Mouse (Mus musculus) intestine, embryonic 15.5 days (tissue): ENCODE measurements around the gene Il16. TPM values are rescaled to one million over a fixed set of nuclear protein-coding genes. Genes with fewer than 3 reads are reported as not detected.
"Not testable (repeated sequence)": the region's sequence is repeated elsewhere in the genome, so short reads cannot be mapped to it uniquely, and the experiment has no call there.

Source experiments
- ATAC-seq: fragments of 200-750 bp; cut with Nextera tagmentation; 2 replicates; pipeline ENCODE4 v1.8.0; 2017; ENCODE audit warnings: moderate TSS enrichment, moderate library complexity
- H3K27ac ChIP-seq: fragments of 300-500 bp; sonication (generic); 2 replicates; pipeline ENCODE4 v1.5.1; 2015; ENCODE audit warnings: mild to moderate bottlenecking, inconsistent platforms
- H3K27me3 ChIP-seq: fragments of 300-500 bp; sonication (generic); replicated peaks from 2 replicates; pipeline ENCODE4 v1.6.1; 2015; ENCODE audit warnings: inconsistent platforms
- H3K36me3 ChIP-seq: fragments of 300-500 bp; sonication (generic); 2 replicates; pipeline ENCODE4 v1.6.1; 2015; ENCODE audit warnings: inconsistent platforms
- H3K4me1 ChIP-seq: fragments of 300-500 bp; sonication (generic); replicated peaks from 2 replicates; pipeline ENCODE4 v1.6.1; 2015; ENCODE audit warnings: inconsistent platforms
- H3K4me2 ChIP-seq: fragments of 300-500 bp; sonication (generic); replicated peaks from 2 replicates; pipeline ENCODE4 v1.6.1; 2015; ENCODE audit warnings: mild to moderate bottlenecking, inconsistent platforms
- H3K4me3 ChIP-seq: fragments of 300-500 bp; sonication (generic); replicated peaks from 2 replicates; pipeline ENCODE4 v1.5.1; 2015; ENCODE audit warnings: inconsistent platforms
- H3K9ac ChIP-seq: fragments of 300-500 bp; sonication (generic); 2 replicates; pipeline ENCODE4 v1.6.1; 2015; ENCODE audit warnings: inconsistent platforms
- H3K9me3 ChIP-seq: fragments of 300-500 bp; sonication (generic); 2 replicates; pipeline ENCODE4 v1.6.1; 2016; ENCODE audit warnings: inconsistent platforms
- WGBS: fragments of 180-500 bp; shearing (Covaris S2); methylation state at CpG from one replicate; pipeline ENCODE4 v1.1.7; 2015; 5-methylcytosine and 5-hydroxymethylcytosine counted together
- polyA plus RNA-seq: library from polyadenylated mRNA; unstranded; fragments of >200 nt; fragmentation: Nextera tagmentation; extraction: Ambion mirVana; gene quantifications from 2 replicates; pipeline ENCODE4 v1.2.1, GENCODE M21; 2015

Il16 gene
- polyA plus RNA-seq, 1 experiment from 2014 or later: 4.5 TPM

- not testable (repeated sequence) for H3K9ac ChIP-seq, ATAC-seq, H3K4me3 ChIP-seq, H3K4me2 ChIP-seq, H3K27me3 ChIP-seq, H3K27ac ChIP-seq, H3K36me3 ChIP-seq, H3K9me3 ChIP-seq, H3K4me1 ChIP-seq
- 86% methylated on average over 10 of the region's 10 CpGs for WGBS
These were observed 33.8 kb downstream of the Il16 start for GRCm38 (mm10) chr7:83711676-83712259.

DNA sequence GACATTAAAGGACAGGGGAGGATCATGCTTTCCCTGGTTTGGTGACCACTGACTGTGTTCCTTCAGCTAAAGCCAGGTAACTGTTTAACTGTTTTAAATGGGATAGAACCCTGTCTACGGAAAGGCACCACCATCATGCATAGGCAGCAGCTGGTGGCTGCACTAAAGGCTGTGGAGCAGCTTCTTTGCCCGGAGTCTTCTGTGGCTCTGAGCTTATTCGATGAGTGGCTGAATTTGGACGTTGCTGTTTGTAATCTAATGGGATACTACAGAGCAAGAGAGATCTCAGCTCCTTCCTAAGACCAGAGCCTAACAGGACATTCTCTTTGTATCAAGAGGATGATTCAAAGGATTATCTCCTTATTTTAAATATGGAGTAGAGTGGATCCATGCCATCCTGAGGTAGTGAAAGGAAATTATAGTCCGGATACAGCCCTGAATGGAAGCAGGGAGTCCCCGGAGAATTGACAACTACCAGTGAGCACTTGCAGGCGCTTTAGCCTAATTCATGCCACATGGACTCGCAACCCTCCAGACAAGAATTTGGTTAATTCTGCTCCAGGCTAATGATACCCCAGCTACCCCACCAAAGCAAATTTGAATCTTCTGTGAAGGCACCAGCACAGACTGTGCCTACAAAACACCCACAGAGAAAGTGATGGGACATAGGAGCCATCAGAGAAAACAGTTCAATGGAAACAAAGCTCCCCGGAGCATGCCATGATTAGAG, 42.3 kb downstream of the Il16 start:
- no peak for ATAC-seq
- Histone ChIP-seq H3K9me3 (no peaks in the 10 kb centered on the region), H3K27me3 (no peaks in the 10 kb centered on the region), H3K4me3 (no peak overlapping the region), H3K9ac (no peak overlapping the region), H3K36me3 (no peaks in the 10 kb centered on the region), H3K4me2 (no peak overlapping the region), H3K27ac (no peak overlapping the region), H3K4me1 (no peaks in the 10 kb centered on the region)
- WGBS: 76% methylated on average over 9 of the region's 9 CpGs

- H3K9ac ChIP-seq: no peak overlapping the region
- no peaks in the 10 kb centered on the region for H3K4me1 ChIP-seq
- H3K27ac ChIP-seq: no peak overlapping the region
- ATAC-seq: no peak
- no peaks in the 10 kb centered on the region for H3K9me3 ChIP-seq
- H3K27me3 ChIP-seq: no peaks in the 10 kb centered on the region
- no peak overlapping the region for H3K4me3 ChIP-seq
- WGBS: 77% methylated on average over 6 of the region's 6 CpGs
- no peaks in the 10 kb centered on the region for H3K36me3 ChIP-seq
- H3K4me2 ChIP-seq: no peak overlapping the region
These were observed 46.3 kb downstream of the Il16 start for GRCm38 (mm10) chr7:83699066-83699745.

DNA sequence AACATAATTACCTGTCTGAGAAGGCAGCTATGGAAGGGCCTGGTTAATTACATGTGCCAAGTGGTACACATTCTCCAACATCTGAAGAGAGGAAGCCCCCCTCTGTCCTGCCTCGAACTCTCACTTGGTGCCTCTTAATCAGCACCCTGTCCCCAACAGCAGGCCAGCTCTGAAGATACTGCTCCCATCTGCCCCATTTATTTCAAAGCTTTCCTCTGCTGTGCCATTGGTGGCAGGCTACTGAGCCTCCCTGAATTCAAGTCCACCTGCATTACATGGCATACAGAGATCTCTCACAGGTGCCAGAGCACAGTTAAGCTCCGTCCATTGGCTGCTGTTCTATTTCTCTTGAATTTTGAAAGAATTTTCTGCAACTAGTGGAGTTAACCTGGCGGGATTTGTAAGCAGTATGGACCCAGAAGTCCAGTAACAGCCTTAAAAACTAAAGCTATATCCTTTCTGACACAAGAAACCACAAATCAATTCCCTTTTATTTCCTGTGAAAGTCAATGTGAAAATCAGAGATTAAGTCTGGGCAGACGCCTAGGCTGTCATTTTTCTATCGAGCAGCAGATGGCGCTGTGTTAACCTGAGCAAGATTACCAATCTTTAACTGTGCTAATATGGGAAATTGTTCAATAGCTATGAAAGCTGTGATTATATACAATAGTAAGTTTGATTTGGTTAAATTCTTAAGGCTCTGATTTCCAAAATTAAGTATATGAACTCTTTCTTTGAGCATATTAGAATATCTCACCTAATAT, 49.9 kb downstream of the Il16 start:
- no peak for ATAC-seq
- Histone ChIP-seq H3K9me3 (no peaks in the 10 kb centered on the region), H3K27me3 (no peaks in the 10 kb centered on the region), H3K4me2 (no peak overlapping the region), H3K27ac (no peak overlapping the region), H3K9ac (no peak overlapping the region), H3K4me3 (no peak overlapping the region), H3K36me3 (no peaks in the 10 kb centered on the region), H3K4me1 (no peaks in the 10 kb centered on the region)
- WGBS: 30% methylated on average over 6 of the region's 6 CpGs

DNA sequence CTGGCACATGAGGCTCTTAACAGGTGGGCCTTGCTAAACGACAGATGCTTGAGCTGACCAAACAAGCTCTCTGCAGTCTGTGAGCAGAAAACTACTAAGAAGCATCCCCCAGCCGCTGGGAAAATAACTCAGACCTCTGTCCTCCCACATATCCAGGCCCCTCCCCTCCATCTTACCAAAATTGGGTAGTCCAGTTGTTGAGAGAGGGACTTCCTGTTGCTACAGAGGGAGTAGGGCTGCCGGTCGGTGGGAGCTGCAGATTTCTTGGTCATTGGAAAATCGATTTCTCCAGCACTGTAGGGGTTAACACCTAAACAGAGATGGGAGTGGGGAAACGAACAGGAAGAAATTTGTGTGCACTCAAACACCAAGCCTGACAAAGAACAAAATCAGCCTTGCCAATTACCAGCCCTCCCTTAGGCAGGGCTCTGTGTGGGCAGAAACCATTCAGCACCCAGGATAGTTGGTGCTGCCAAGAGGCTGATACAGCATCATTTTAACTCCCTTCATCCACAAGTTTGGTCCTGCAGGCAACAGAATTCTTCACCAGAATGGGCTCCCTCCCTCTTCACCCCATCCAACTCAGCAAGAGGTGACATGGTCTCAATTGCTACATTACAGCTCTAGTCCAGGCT, 62.8 kb downstream of the Il16 start:
- Histone ChIP-seq H3K9me3 (no peaks in the 10 kb centered on the region), H3K4me1 (no peaks in the 10 kb centered on the region), H3K4me2 (no peak overlapping the region), H3K27ac (no peak overlapping the region), H3K36me3 (no peaks in the 10 kb centered on the region), H3K4me3 (no peak overlapping the region), H3K27me3 (no peaks in the 10 kb centered on the region), H3K9ac (no peak overlapping the region)
- ATAC-seq: no peak
- 24% methylated on average over 6 of the region's 6 CpGs for WGBS

DNA sequence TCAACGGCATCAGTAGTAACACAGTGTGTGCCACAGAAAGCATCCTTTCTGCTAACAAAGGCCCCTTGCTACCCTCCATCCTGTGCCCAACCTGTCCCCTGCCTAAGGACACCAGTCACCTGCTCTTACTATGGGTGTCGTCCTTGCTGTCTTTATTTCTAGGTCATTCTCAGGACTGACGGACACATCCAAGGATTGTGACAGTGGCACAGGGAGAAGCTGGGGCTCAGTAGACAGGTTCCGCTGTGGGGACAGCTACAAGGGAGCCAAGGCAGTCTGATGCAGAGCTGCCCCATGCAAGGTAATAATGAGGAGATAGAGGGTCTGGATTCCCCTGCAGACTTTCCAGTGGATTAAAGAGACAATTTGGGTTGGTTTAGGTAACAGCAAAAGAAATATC, 67.0 kb downstream of the Il16 start:
- Histone ChIP-seq H3K9ac (no peak overlapping the region), H3K27me3 (no peaks in the 10 kb centered on the region), H3K36me3 (no peaks in the 10 kb centered on the region), H3K27ac (no peak overlapping the region), H3K4me1 (no peaks in the 10 kb centered on the region), H3K4me3 (no peak overlapping the region), H3K4me2 (no peak overlapping the region), H3K9me3 (no peaks in the 10 kb centered on the region)
- no peak for ATAC-seq
- WGBS: 93% methylated on average over 4 of the region's 4 CpGs

GRCm38 (mm10) chr7:83677296-83677695, 68.2 kb downstream of the Il16 start:
- H3K4me1 ChIP-seq: no peaks in the 10 kb centered on the region
- no peak overlapping the region for H3K4me2 ChIP-seq
- H3K9ac ChIP-seq: no peak overlapping the region
- no peak overlapping the region for H3K4me3 ChIP-seq
- WGBS: 72% methylated on average over 3 of the region's 3 CpGs
- no peaks in the 10 kb centered on the region for H3K9me3 ChIP-seq
- no peaks in the 10 kb centered on the region for H3K27me3 ChIP-seq
- no peaks in the 10 kb centered on the region for H3K36me3 ChIP-seq
- ATAC-seq: no peak
- no peak overlapping the region for H3K27ac ChIP-seq

GRCm38 (mm10) chr7:83675545-83676254, 69.8 kb downstream of the Il16 start:
- H3K4me1 ChIP-seq: no peaks in the 10 kb centered on the region
- H3K27me3 ChIP-seq: no peaks in the 10 kb centered on the region
- H3K27ac ChIP-seq: no peak overlapping the region
- no peaks in the 10 kb centered on the region for H3K9me3 ChIP-seq
- no peak overlapping the region for H3K9ac ChIP-seq
- WGBS: 30% methylated on average over 5 of the region's 5 CpGs
- no peak overlapping the region for H3K4me3 ChIP-seq
- no peak for ATAC-seq
- no peak overlapping the region for H3K4me2 ChIP-seq
- no peaks in the 10 kb centered on the region for H3K36me3 ChIP-seq

- WGBS: 91% methylated on average over 6 of the region's 6 CpGs
- H3K4me2 ChIP-seq: no peak overlapping the region
- H3K4me1 ChIP-seq: no peaks in the 10 kb centered on the region
- no peak overlapping the region for H3K9ac ChIP-seq
- no peak for ATAC-seq
- no peak overlapping the region for H3K4me3 ChIP-seq
- no peaks in the 10 kb centered on the region for H3K36me3 ChIP-seq
- H3K9me3 ChIP-seq: no peaks in the 10 kb centered on the region
- no peaks in the 10 kb centered on the region for H3K27me3 ChIP-seq
- H3K27ac ChIP-seq: no peak overlapping the region
These were observed 74.0 kb downstream of the Il16 start for GRCm38 (mm10) chr7:83671573-83671972.

DNA sequence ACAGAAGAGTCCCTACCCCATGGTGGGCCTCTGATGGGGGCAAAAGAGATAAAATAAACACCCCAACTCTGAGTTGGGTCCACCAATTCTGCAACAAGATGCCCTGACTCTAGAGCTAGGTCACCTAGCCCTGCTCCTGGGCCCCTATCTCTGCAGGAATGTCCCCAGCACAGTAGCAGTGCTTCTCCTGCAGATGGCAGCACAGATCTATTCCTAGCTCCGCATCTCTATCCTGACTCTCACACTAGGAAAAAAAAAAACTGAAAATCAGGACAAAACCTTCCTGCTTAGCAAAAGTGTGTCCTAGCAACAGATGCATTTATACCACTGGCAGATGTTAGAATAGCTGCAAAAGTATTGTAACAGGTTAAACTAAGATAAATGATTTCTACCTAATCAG, 76.8 kb downstream of the Il16 start:
- Histone ChIP-seq H3K27ac (no peak overlapping the region), H3K4me3 (no peak overlapping the region), H3K36me3 (no peaks in the 10 kb centered on the region), H3K4me2 (no peak overlapping the region), H3K4me1 (no peaks in the 10 kb centered on the region), H3K9me3 (no peaks in the 10 kb centered on the region), H3K27me3 (no peaks in the 10 kb centered on the region), H3K9ac (no peak overlapping the region)
- 21% methylated on average over 1 of the region's 1 CpGs for WGBS
- peak; percentile 50; the same call in 1 of the 2 replicates for ATAC-seq

DNA sequence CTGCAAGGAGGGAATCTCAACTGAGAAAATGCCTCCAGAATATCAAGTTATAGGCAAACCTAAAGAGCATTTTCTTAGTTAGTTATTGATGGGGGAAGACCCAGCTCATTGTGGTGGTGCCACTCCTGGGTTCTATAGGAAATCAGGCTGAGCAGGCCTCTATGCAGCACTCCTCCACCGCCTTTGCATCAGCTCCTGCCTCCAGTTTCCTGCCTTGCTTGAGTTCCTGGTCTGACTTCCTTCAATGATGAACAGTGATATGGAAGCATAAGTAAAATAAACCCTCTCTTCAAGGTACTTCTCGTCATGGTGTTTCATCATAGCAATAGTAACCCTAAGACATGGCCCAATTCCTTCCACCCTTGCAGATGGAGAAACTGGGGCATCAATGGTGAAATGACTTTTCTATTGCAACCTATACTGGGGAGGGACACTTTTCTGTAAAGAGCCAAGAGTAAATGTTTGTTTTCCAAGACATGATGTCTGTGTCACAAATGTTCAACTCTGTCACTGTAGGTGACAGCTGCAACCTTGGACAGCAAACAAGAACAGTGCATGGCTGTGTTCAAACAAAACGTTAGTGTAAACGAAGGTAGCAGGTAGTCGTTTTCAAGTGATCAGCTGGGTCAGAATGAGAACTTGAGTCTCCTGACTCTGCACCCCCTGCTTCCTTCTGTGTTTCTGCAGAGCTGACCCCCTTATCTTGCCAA, 77.4 kb downstream of the Il16 start:
- Histone ChIP-seq H3K36me3 (no peaks in the 10 kb centered on the region), H3K9ac (no peak overlapping the region), H3K4me2 (no peak overlapping the region), H3K27ac (no peak overlapping the region), H3K4me3 (no peak overlapping the region), H3K9me3 (no peaks in the 10 kb centered on the region), H3K4me1 (no peaks in the 10 kb centered on the region), H3K27me3 (no peaks in the 10 kb centered on the region)
- ATAC-seq: no peak
- 75% methylated on average over 5 of the region's 5 CpGs for WGBS
